Mouse (Mus musculus) forebrain, postnatal 0 days (tissue): ENCODE measurements around the gene Tab2. TPM values are rescaled to one million over a fixed set of nuclear protein-coding genes. Genes with fewer than 3 reads are reported as not detected.

Source experiments
- ATAC-seq: fragments of 200-750 bp; cut with Nextera tagmentation; 2 replicates; pipeline ENCODE4 v1.8.0; 2017; ENCODE audit warnings: mild to moderate bottlenecking, moderate library complexity
- DNase-seq: peaks from one replicate; pipeline ENCODE4 v3.0.0-alpha.2; 2015
- H3K27ac ChIP-seq: fragments of 300-500 bp; sonication (generic); 2 replicates; pipeline ENCODE4 v1.5.1; 2014; ENCODE audit warnings: low read depth, mild to moderate bottlenecking, antibody characterized with exemption, low read length, moderate library complexity, mixed read lengths
- H3K27me3 ChIP-seq: fragments of 300-500 bp; sonication (generic); 2 replicates; pipeline ENCODE4 v1.6.1; 2014; ENCODE audit warnings: mild to moderate bottlenecking, low read length, mixed read lengths; ENCODE audit not compliant: insufficient read depth
- H3K36me3 ChIP-seq: fragments of 300-500 bp; sonication (generic); 2 replicates; pipeline ENCODE4 v1.6.1; 2014; ENCODE audit warnings: mild to moderate bottlenecking, moderate library complexity; ENCODE audit not compliant: insufficient read depth
- H3K4me1 ChIP-seq: fragments of 300-500 bp; sonication (generic); 2 replicates; pipeline ENCODE4 v1.6.1; 2014; ENCODE audit warnings: antibody characterized with exemption; ENCODE audit not compliant: insufficient read depth
- H3K4me2 ChIP-seq: fragments of 300-500 bp; sonication (generic); 2 replicates; pipeline ENCODE4 v1.6.1; 2014; ENCODE audit warnings: low read depth, mild to moderate bottlenecking, moderate library complexity
- H3K4me3 ChIP-seq: fragments of 300-500 bp; sonication (generic); 2 replicates; pipeline ENCODE4 v1.5.1; 2014; ENCODE audit warnings: low read depth, low read length, mixed read lengths
- H3K9ac ChIP-seq: fragments of 300-500 bp; sonication (generic); 2 replicates; pipeline ENCODE4 v1.6.1; 2014; ENCODE audit warnings: mild to moderate bottlenecking
- H3K9me3 ChIP-seq: fragments of 300-500 bp; sonication (generic); 2 replicates; pipeline ENCODE4 v1.6.1; 2016; ENCODE audit warnings: low read length
- CTCF ChIP-seq: sonication (generic); IDR thresholded peaks from 2 replicates; pipeline ENCODE4 v1.5.1; 2016; ENCODE audit warnings: antibody characterized with exemption, control low read depth, low read depth
- WGBS: fragments of 180-500 bp; shearing (Covaris S2); extraction: QIAGEN DNeasy Blood & Tissue Kit; methylation state at CpG from one replicate; pipeline ENCODE4 v1.1.7; 2014; 5-methylcytosine and 5-hydroxymethylcytosine counted together
- polyA plus RNA-seq: library from polyadenylated mRNA; unstranded; fragments of >200 nt; fragmentation: Nextera tagmentation; extraction: Ambion mirVana; gene quantifications from 2 replicates; pipeline ENCODE4 v1.2.1, GENCODE M21; 2015
- total RNA-seq: library from RNA; depleted of rRNA; stranded (reverse); fragments of >200 nt; gene quantifications from 2 replicates; pipeline ENCODE4 v1.2.3, GENCODE M21; 2014

Tab2 gene
- total and polyA plus RNA-seq, 2 experiments from 2014 or later: 9.8 to 62.4 TPM

- no peaks in the 10 kb centered on the region for H3K27me3 ChIP-seq
- DNase-seq: no peak
- TF ChIP-seq CTCF: no peak
- no peak overlapping the region for H3K9ac ChIP-seq
- H3K36me3 ChIP-seq: no peaks in the 10 kb centered on the region
- H3K4me2 ChIP-seq: no peak overlapping the region
- 89% methylated on average over 9 of the region's 9 CpGs for WGBS
- ATAC-seq: no peak
- H3K9me3 ChIP-seq: no peaks in the 10 kb centered on the region
- H3K4me1 ChIP-seq: no peaks in the 10 kb centered on the region
- no peak overlapping the region for H3K4me3 ChIP-seq
- no peak overlapping the region for H3K27ac ChIP-seq
These were observed 27.0 kb downstream of the Tab2 start for GRCm38 (mm10) chr10:7928996-7929395.

GRCm38 (mm10) chr10:7925481-7925880 lies 30.5 kb downstream of the Tab2 start:
- no peak overlapping the region for H3K27ac ChIP-seq
- H3K4me1 ChIP-seq: no peaks in the 10 kb centered on the region
- H3K36me3 ChIP-seq: no peaks in the 10 kb centered on the region
- ATAC-seq: no peak
- H3K4me3 ChIP-seq: no peak overlapping the region
- H3K4me2 ChIP-seq: no peak overlapping the region
- no peak for TF ChIP-seq CTCF
- no peaks in the 10 kb centered on the region for H3K9me3 ChIP-seq
- WGBS: 57% methylated on average over 11 of the region's 11 CpGs
- no peak overlapping the region for H3K9ac ChIP-seq
- no peak for DNase-seq
- no peaks in the 10 kb centered on the region for H3K27me3 ChIP-seq

GRCm38 (mm10) chr10:7923433-7923832 lies 32.6 kb downstream of the Tab2 start:
- no peak for DNase-seq
- no peak for ATAC-seq
- Histone ChIP-seq H3K27me3 (no peaks in the 10 kb centered on the region), H3K4me3 (no peak overlapping the region), H3K9ac (no peak overlapping the region), H3K4me1 (no peaks in the 10 kb centered on the region), H3K4me2 (no peak overlapping the region), H3K9me3 (no peaks in the 10 kb centered on the region), H3K27ac (no peak overlapping the region), H3K36me3 (peaks cover 19% of the 10 kb centered on the region)
- WGBS: 93% methylated on average over 1 of the region's 1 CpGs
- no peak for TF ChIP-seq CTCF

- Histone ChIP-seq H3K27me3 (no peaks in the 10 kb centered on the region), H3K27ac (no peak overlapping the region), H3K9me3 (no peaks in the 10 kb centered on the region), H3K4me2 (no peak overlapping the region), H3K4me1 (no peaks in the 10 kb centered on the region), H3K9ac (no peak overlapping the region), H3K4me3 (no peak overlapping the region), H3K36me3 (peaks cover 31% of the 10 kb centered on the region)
- DNase-seq (peak; percentile 14), ATAC-seq (no peak)
- 63% methylated on average over 10 of the region's 10 CpGs for WGBS
- no peak for TF ChIP-seq CTCF
These were observed 44.8 kb downstream of the Tab2 start for GRCm38 (mm10) chr10:7911268-7911667.

- ATAC-seq: no peak
- Histone ChIP-seq H3K9me3 (no peaks in the 10 kb centered on the region), H3K4me1 (no peaks in the 10 kb centered on the region), H3K36me3 (peaks cover 49% of the 10 kb centered on the region), H3K27me3 (no peaks in the 10 kb centered on the region), H3K4me3 (no peak overlapping the region), H3K9ac (no peak overlapping the region), H3K27ac (no peak overlapping the region), H3K4me2 (no peak overlapping the region)
- no peak for DNase-seq
- WGBS: 87% methylated on average over 12 of the region's 12 CpGs
- no peak for TF ChIP-seq CTCF
These were observed 48.9 kb downstream of the Tab2 start for GRCm38 (mm10) chr10:7907151-7907550.

GRCm38 (mm10) chr10:7904157-7904556 lies 51.9 kb downstream of the Tab2 start:
- no peak for DNase-seq
- no peaks in the 10 kb centered on the region for H3K4me1 ChIP-seq
- WGBS: 92% methylated on average over 5 of the region's 5 CpGs
- peaks cover 42% of the 10 kb centered on the region for H3K36me3 ChIP-seq
- no peak overlapping the region for H3K9ac ChIP-seq
- TF ChIP-seq CTCF: no peak
- no peaks in the 10 kb centered on the region for H3K9me3 ChIP-seq
- H3K4me2 ChIP-seq: no peak overlapping the region
- no peak overlapping the region for H3K4me3 ChIP-seq
- no peak for ATAC-seq
- H3K27ac ChIP-seq: no peak overlapping the region
- H3K27me3 ChIP-seq: no peaks in the 10 kb centered on the region

- no peaks in the 10 kb centered on the region for H3K4me1 ChIP-seq
- H3K27me3 ChIP-seq: no peaks in the 10 kb centered on the region
- no peak overlapping the region for H3K9ac ChIP-seq
- 84% methylated on average over 14 of the region's 14 CpGs for WGBS
- DNase-seq: no peak
- no peak for ATAC-seq
- TF ChIP-seq CTCF: no peak
- peaks cover 18% of the 10 kb centered on the region for H3K36me3 ChIP-seq
- H3K4me2 ChIP-seq: no peak overlapping the region
- H3K9me3 ChIP-seq: no peaks in the 10 kb centered on the region
- H3K4me3 ChIP-seq: no peak overlapping the region
- no peak overlapping the region for H3K27ac ChIP-seq
These were observed 55.1 kb downstream of the Tab2 start for GRCm38 (mm10) chr10:7900719-7901627.
